Mouse (Mus musculus) frontal cortex, postnatal 10 days (tissue): ENCODE measurements at regions not wholly inside any gene's neighbourhood (a gene's known extent, or its start where the extent isn't known, plus 50 kb on each side); places are given as distances from the start of the nearest gene placed in this dataset.

ENCODE experiments used
- DNase-seq, 2 experiments: peaks; one replicate each; pipeline ENCODE4 v3.0.0; 2022; ENCODE audit warnings: low spot score in 2 of 2, mixed read lengths in 1 of 2

DNA sequence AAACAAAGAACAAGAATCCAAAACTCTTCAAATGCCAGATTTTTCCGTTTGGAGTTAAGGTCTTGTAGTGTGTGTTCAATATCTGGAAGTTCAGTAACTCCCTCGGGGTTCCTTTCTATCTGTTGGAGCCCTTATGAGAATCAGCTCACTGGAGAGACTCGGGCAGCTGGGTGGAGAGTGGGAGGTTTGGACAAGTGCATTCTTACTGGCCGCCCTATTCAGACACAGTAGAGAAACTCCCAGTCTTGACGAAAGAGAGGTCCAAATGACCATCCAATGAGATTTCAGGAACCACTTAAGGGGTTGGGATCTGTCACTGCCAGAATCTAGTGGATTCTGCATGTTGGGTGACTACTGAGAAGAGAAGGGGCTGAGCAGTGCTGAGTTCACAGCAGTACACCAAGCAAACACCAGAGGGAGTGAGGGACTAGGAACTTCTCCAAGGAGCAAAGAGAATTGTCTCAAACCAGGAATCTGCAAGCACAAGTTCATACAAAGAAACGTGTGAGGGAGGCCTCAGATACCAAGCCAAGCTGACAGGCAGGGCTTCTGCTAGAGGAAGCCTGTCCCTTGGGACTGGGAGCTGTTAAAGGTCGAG, 310.0 kb upstream of the Magi2 start:
- peak; percentile 10 to 48 for DNase-seq

DNA sequence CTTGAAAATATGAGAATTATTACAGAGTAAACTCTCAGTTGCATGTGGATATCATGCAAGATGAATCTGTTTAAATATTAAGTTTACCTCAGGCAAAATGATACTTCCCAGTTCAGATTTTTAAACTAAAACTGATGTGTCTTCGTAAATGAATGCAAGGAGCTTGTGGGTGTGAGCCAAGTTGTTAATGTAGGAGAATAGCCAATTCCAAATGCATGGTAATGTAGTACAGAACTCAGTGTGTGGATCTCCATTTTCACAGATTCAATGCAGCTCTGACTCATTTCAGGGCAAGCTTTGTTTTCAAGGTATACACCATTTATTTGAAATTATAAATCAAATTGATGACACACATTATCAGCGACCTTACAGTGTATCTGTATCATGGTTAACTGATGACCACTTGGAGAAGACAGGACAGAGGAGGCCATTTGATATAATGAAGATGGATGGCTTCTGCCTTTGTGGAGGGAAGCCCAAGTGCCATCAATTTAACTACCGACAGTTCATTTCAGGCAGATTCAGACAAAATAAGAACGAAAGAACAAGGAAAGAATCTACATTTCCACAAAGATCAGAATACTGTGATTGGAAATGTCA, 272.9 kb upstream of the Magi2 start:
- DNase-seq: no peak
